In the genomic region with DNA sequence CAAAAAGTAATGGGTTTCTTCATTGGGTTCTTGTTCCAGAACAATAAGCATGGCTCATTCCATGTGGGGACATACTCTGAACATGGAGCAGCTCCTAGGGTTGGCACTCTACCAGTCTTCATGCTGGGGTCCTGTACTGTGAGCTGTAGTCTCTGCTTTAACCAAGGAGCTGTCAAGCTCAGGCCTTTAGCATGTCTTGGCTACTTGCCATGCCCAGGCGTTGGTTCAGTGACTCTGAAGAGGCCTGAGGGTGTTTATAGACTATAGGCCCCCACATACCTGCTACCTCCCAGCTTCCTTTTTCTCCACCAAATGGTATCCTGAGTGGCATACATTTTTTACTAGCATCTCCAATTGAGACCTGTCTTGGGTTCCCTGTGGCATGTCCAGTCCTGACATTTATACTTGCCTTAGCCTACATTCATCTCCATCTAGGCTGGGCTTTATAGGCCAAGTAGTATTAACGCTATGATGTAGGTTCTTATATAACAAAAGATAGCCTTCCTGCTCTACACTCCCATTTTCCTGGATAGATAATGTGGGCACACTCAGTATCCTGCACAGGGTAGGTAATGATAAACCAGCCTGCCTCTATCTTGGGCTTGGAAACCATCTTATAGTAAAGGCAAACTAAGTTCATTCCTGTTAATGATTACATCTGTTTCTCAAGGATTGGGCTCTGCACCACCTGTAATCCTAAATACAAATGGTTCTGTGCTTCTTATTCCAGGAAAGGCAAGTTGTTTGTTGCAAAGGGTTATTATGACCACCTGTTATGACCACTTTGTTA, we compare ENCODE assay signal across 18 mouse cellular contexts.
A peak's percentile ranks its signal among the peaks of the same experiment; 100 is the strongest.
DNase-seq lines count a peak whose midpoint lies in the region; ATAC-seq and TF ChIP-seq lines count a peak whose summit lies in the region.
"Had no signal": no experiment of that assay in that cellular context is flagged by ENCODE, and none has a peak within 500 bp of the region (broad histone marks: within the 10 kb centered on the region; RNA-seq: fewer than 3 reads in every experiment).

No protein-coding gene starts in this region.

- 76% methylated on average over 2 of the region's 2 CpGs for WGBS in lung, embryonic 14.5 days
- WGBS in kidney, embryonic 14.5 days = 82% methylated on average over 2 of the region's 2 CpGs
- 32% methylated on average over 2 of the region's 2 CpGs for WGBS in large intestine, adult 2 months

- peak; percentile 46 to 75 for DNase-seq in cerebellum, postnatal 10 days
- DNase-seq in cerebellum, adult 11-12 months = no peak
- peak; percentile 19 for DNase-seq in lung, embryonic 14.5 days
- DNase-seq in lung, postnatal 4 days = no peak
- peak; percentile 38 for DNase-seq in large intestine, adult 2 months (ENCODE audit: low read depth, low spot score)
- no peak for DNase-seq in layer of hippocampus, adult 8-10 months (ENCODE audit: low spot score in 2 of 2)
- DNase-seq in spleen, adult 12 weeks (ENCODE audit: low spot score) = no peak
- DNase-seq: adrenal gland, postnatal 36 days; heart, postnatal 4 days; lung, adult 2 months; right cerebral cortex, postnatal 25 days had no signal

- no peak overlapping the region for H3K27ac ChIP-seq in lung, embryonic 14.5 days (ENCODE audit: low read depth)
- H3K27ac ChIP-seq in kidney, embryonic 14.5 days (ENCODE audit: low read depth, low read length) = no peak overlapping the region
- H3K27ac ChIP-seq: embryonic facial prominence, embryonic 13.5 days; heart, embryonic 13.5 days; layer of hippocampus, adult 2 months; limb, embryonic 15.5 days; stomach, embryonic 15.5 days had no signal

- H3K4me2 ChIP-seq in lung, embryonic 14.5 days = no peak overlapping the region
- no peak overlapping the region for H3K4me2 ChIP-seq in kidney, embryonic 14.5 days (replicated peaks; ENCODE audit: low read depth, low read length)
- H3K4me2 ChIP-seq: embryonic facial prominence, embryonic 13.5 days; heart, embryonic 13.5 days; limb, embryonic 15.5 days; stomach, embryonic 15.5 days had no signal

- H3K4me1 ChIP-seq in lung, embryonic 14.5 days (ENCODE audit: insufficient read depth) = no peaks in the 10 kb centered on the region
- no peaks in the 10 kb centered on the region for H3K4me1 ChIP-seq in kidney, embryonic 14.5 days (ENCODE audit: control insufficient read depth, insufficient read depth, low read length)
- H3K4me1 ChIP-seq: heart, embryonic 13.5 days; limb, embryonic 15.5 days; stomach, embryonic 15.5 days had no signal

- H3K36me3 ChIP-seq in lung, embryonic 14.5 days (ENCODE audit: insufficient read depth) = no peaks in the 10 kb centered on the region
- no peaks in the 10 kb centered on the region for H3K36me3 ChIP-seq in kidney, embryonic 14.5 days (ENCODE audit: control insufficient read depth, insufficient read depth, low read length)
- H3K36me3 ChIP-seq: embryonic facial prominence, embryonic 13.5 days; heart, embryonic 13.5 days; limb, embryonic 15.5 days; stomach, embryonic 15.5 days had no signal

- no peak for ATAC-seq in lung, embryonic 14.5 days (ENCODE audit: insufficient read depth)
- ATAC-seq in kidney, embryonic 14.5 days (ENCODE audit: low FRiP score, low TSS enrichment) = peak; percentile 73; the same call in 1 of the 2 replicates
- ATAC-seq: midbrain, embryonic 16.5 days had no signal

- no peak overlapping the region for H3K4me3 ChIP-seq in lung, embryonic 14.5 days (ENCODE audit: low read depth, low read length)
- H3K4me3 ChIP-seq in kidney, embryonic 14.5 days (ENCODE audit: low read length) = no peak overlapping the region
- H3K4me3 ChIP-seq: embryonic facial prominence, embryonic 13.5 days; heart, embryonic 13.5 days; layer of hippocampus, adult 2 months; limb, embryonic 15.5 days; stomach, embryonic 15.5 days had no signal

- no peaks in the 10 kb centered on the region for H3K9me3 ChIP-seq in lung, embryonic 14.5 days (ENCODE audit: low read depth, low read length)
- no peaks in the 10 kb centered on the region for H3K9me3 ChIP-seq in kidney, embryonic 14.5 days (ENCODE audit: control insufficient read depth, low read length)
- H3K9me3 ChIP-seq: embryonic facial prominence, embryonic 13.5 days; heart, embryonic 13.5 days; limb, embryonic 15.5 days; stomach, embryonic 15.5 days had no signal

- TF ChIP-seq CTCF in lung, embryonic 14.5 days (IDR thresholded peaks at IDR 0.05; ENCODE audit: low read depth) = no peak

- H3K27me3 ChIP-seq in lung, embryonic 14.5 days (ENCODE audit: insufficient read depth, low read length) = no peaks in the 10 kb centered on the region
- no peaks in the 10 kb centered on the region for H3K27me3 ChIP-seq in kidney, embryonic 14.5 days (ENCODE audit: control insufficient read depth, insufficient read depth, low read length)
- H3K27me3 ChIP-seq: embryonic facial prominence, embryonic 13.5 days; limb, embryonic 15.5 days; stomach, embryonic 15.5 days had no signal

- no peak overlapping the region for H3K9ac ChIP-seq in lung, embryonic 14.5 days
- no peak overlapping the region for H3K9ac ChIP-seq in kidney, embryonic 14.5 days (ENCODE audit: low read depth, low read length)
- H3K9ac ChIP-seq: embryonic facial prominence, embryonic 13.5 days; heart, embryonic 13.5 days; limb, embryonic 15.5 days; stomach, embryonic 15.5 days had no signal

Comparison
In these comparisons a context has a peak if more than half of its experiments do, and no peak if none do; other contexts are left out.
1. DNase-seq: peak in cerebellum, postnatal 10 days (2 of 2), lung, embryonic 14.5 days (single experiment) and large intestine, adult 2 months (single experiment); none in cerebellum, adult 11-12 months (single experiment), lung, postnatal 4 days (0 of 2), layer of hippocampus, adult 8-10 months (0 of 2) and spleen, adult 12 weeks (single experiment).